Mouse (Mus musculus) erythroid progenitor cell, adult 5-6 weeks (primary cell): ENCODE data around the gene Fbxo40. TPM values are rescaled to one million over a fixed set of nuclear protein-coding genes. Genes with fewer than 3 reads are reported as not detected.

Experiments used
- ATAC-seq: replicated peaks from 2 replicates; pipeline ENCODE4 v1.8.0; 2016; ENCODE audit warnings: moderate number of reproducible peaks, mild to moderate bottlenecking, moderate TSS enrichment, inconsistent platforms; ENCODE audit not compliant: poor library complexity, low FRiP score, severe bottlenecking
- total RNA-seq, 2 experiments: library from RNA; stranded (forward) in 1 of 2; stranded (reverse) in 1 of 2; fragments of 150-400 nt in 1 of 2; fragments of 186-747, 209-891 nt in 1 of 2; gene quantifications; 2 replicates each; pipeline versions ENCODE4 v1.2.3 to v1.2.4; 2015 to 2017; ENCODE audit warnings: low replicate concordance in 2 of 2

Fbxo40 gene
- total RNA-seq, 2 experiments from 2014 or later = not detected

- no peak for ATAC-seq
Observed at GRCm38 (mm10) chr16:36926514-36927447, 63.5 kb downstream of the Fbxo40 start.

- ATAC-seq = no peak
Observed at GRCm38 (mm10) chr16:36925797-36926196, 64.5 kb downstream of the Fbxo40 start.

DNA sequence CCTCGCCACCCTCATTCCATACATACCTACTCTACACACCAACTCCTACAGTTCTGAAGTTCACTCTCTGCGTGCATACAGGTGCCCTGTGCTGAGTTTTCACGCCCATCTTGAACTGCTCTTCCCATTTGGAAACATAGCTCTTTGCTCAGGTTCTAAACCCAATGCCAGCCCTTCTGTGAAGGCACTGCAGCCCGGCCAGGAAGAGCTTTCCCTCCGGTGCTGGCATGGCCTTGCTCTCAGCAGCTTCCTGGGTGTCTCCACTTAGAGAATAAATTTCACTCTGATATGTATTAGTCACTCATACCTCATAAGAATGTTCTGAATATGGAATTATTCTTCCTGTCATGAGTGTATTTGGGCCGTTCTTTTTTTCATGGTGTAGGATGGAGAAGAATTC lies 64.9 kb downstream of the Fbxo40 start:
- ATAC-seq = no peak

GRCm38 (mm10) chr16:36924312-36924711 lies 66.0 kb downstream of the Fbxo40 start:
- no peak for ATAC-seq

- ATAC-seq = no peak
Observed at GRCm38 (mm10) chr16:36921980-36922379, 68.3 kb downstream of the Fbxo40 start.

GRCm38 (mm10) chr16:36921067-36921613 lies 69.1 kb downstream of the Fbxo40 start:
- no peak for ATAC-seq

- no peak for ATAC-seq
Observed at GRCm38 (mm10) chr16:36920410-36920809, 69.9 kb downstream of the Fbxo40 start.

- no peak for ATAC-seq
Observed at GRCm38 (mm10) chr16:36918505-36918904, 71.8 kb downstream of the Fbxo40 start.

DNA sequence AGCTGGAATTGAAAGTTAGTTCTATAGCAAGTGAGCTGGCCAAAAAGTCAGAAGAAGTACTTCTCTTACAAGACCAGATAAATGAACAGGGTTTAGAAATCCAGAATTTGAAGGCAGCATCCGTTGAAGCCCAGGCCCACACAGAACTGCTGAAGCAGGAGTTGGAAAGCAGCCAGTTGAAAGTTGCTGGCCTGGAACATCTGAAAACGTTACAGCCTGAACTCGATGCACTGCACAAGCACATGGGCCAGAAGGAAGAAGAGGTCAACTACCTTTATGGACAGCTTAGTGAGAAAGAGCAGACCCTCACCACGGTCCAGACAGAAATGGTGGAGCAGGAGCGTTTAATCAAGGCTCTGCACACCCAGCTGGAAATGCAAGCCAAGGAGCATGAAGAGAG lies 76.1 kb downstream of the Fbxo40 start:
- no peak for ATAC-seq

Other genes starting within 250 kb of the Fbxo40 start
- 19.3 and 21.6 TPM in 2 replicates for gene Slc15a2, start 205.5 kb downstream of the Fbxo40 start, total RNA-seq (2015; ENCODE audit: low replicate concordance)
- 19.1 and 41.9 TPM in 2 replicates for gene Slc15a2, start 205.5 kb downstream of the Fbxo40 start, total RNA-seq (2017; ENCODE audit: low replicate concordance)
- gene Iqcb1, start 162.1 kb downstream of the Fbxo40 start, total RNA-seq (2015; ENCODE audit: low replicate concordance) = 17.3 TPM in 1 of 2 replicates, not detected in the other
- 4.5 and 34.8 TPM in 2 replicates for gene Iqcb1, start 162.1 kb downstream of the Fbxo40 start, total RNA-seq (2017; ENCODE audit: low replicate concordance)
- gene Eaf2, start 115.5 kb downstream of the Fbxo40 start, total RNA-seq (2015; ENCODE audit: low replicate concordance) = 11.9 TPM in 1 of 2 replicates, not detected in the other
- gene Eaf2, start 115.5 kb downstream of the Fbxo40 start, total RNA-seq (2017; ENCODE audit: low replicate concordance) = 0.77 TPM in 1 of 2 replicates, not detected in the other
- gene Golgb1, start 115.3 kb downstream of the Fbxo40 start, total RNA-seq (2015; ENCODE audit: low replicate concordance) = 17.6 and 22.3 TPM in 2 replicates
- 56.7 and 82.3 TPM in 2 replicates for gene Golgb1, start 115.3 kb downstream of the Fbxo40 start, total RNA-seq (2017; ENCODE audit: low replicate concordance)
- gene Hcls1, start 55.5 kb downstream of the Fbxo40 start, total RNA-seq (2015; ENCODE audit: low replicate concordance) = 11.3 and 15.9 TPM in 2 replicates
- 32.9 and 38.5 TPM in 2 replicates for gene Hcls1, start 55.5 kb downstream of the Fbxo40 start, total RNA-seq (2017; ENCODE audit: low replicate concordance)
- 80.5 and 94.1 TPM in 2 replicates for gene Polq, start 21.3 kb upstream of the Fbxo40 start, total RNA-seq (2015; ENCODE audit: low replicate concordance)
- 108 and 116 TPM in 2 replicates for gene Polq, start 21.3 kb upstream of the Fbxo40 start, total RNA-seq (2017; ENCODE audit: low replicate concordance)